Comparison of ENCODE assay signal across 12 mouse cellular contexts in genomic region chr8:117371189-117371588, GRCm38 (mm10).
DNase-seq lines count a peak whose midpoint lies in the region; ATAC-seq lines count a peak whose summit lies in the region.
"Had no signal": no experiment of that assay in that cellular context is flagged by ENCODE, and none has a peak within 500 bp of the region (broad histone marks: within the 10 kb centered on the region; RNA-seq: fewer than 3 reads in every experiment).

No protein-coding gene starts in this region.

- no peaks in the 10 kb centered on the region for H3K27me3 ChIP-seq in kidney, embryonic 15.5 days
- no peaks in the 10 kb centered on the region for H3K27me3 ChIP-seq in embryonic facial prominence, embryonic 14.5 days (replicated peaks; ENCODE audit: control insufficient read depth, insufficient read depth, low read length)
- no peaks in the 10 kb centered on the region for H3K27me3 ChIP-seq in hindbrain, embryonic 13.5 days
- no peaks in the 10 kb centered on the region for H3K27me3 ChIP-seq in midbrain, embryonic 15.5 days (replicated peaks)
- H3K27me3 ChIP-seq: limb, embryonic 13.5 days had no signal

- 55% methylated on average over 7 of the region's 7 CpGs for WGBS in kidney, embryonic 15.5 days
- 73% methylated on average over 7 of the region's 7 CpGs for WGBS in embryonic facial prominence, embryonic 14.5 days
- WGBS in hindbrain, embryonic 13.5 days: 62% methylated on average over 7 of the region's 7 CpGs
- WGBS in midbrain, embryonic 15.5 days: 77% methylated on average over 7 of the region's 7 CpGs

- no peaks in the 10 kb centered on the region for H3K9me3 ChIP-seq in kidney, embryonic 15.5 days (replicated peaks)
- no peaks in the 10 kb centered on the region for H3K9me3 ChIP-seq in embryonic facial prominence, embryonic 14.5 days (ENCODE audit: control insufficient read depth, low read length)
- no peaks in the 10 kb centered on the region for H3K9me3 ChIP-seq in hindbrain, embryonic 13.5 days
- H3K9me3 ChIP-seq in midbrain, embryonic 15.5 days: no peaks in the 10 kb centered on the region
- H3K9me3 ChIP-seq: limb, embryonic 13.5 days had no signal

- peak; percentile 40; the same call in 1 of the 2 replicates for ATAC-seq in kidney, embryonic 15.5 days (replicated peaks; ENCODE audit: low FRiP score)
- ATAC-seq in embryonic facial prominence, embryonic 14.5 days (ENCODE audit: low read depth): peak; percentile 28
- ATAC-seq in hindbrain, embryonic 13.5 days (ENCODE audit: low FRiP score): peak; percentile 31; the same call in 1 of the 2 replicates
- ATAC-seq in midbrain, embryonic 15.5 days (replicated peaks): 0 out of 2 replicates have a peak, but pooled peaks have one; percentile 24

- H3K9ac ChIP-seq in kidney, embryonic 15.5 days: no peak overlapping the region
- H3K9ac ChIP-seq in embryonic facial prominence, embryonic 14.5 days (ENCODE audit: low read depth, low read length): no peak overlapping the region
- H3K9ac ChIP-seq in hindbrain, embryonic 13.5 days: no peak overlapping the region
- no peak overlapping the region for H3K9ac ChIP-seq in midbrain, embryonic 15.5 days
- H3K9ac ChIP-seq: limb, embryonic 13.5 days had no signal

- H3K4me1 ChIP-seq in kidney, embryonic 15.5 days: peaks cover 74% of the 10 kb centered on the region
- H3K4me1 ChIP-seq in embryonic facial prominence, embryonic 14.5 days (ENCODE audit: control insufficient read depth, insufficient read depth, low read length): peaks cover 27% of the 10 kb centered on the region
- peaks cover 87% of the 10 kb centered on the region for H3K4me1 ChIP-seq in hindbrain, embryonic 13.5 days (replicated peaks)
- H3K4me1 ChIP-seq in midbrain, embryonic 15.5 days: peaks cover 58% of the 10 kb centered on the region

- H3K4me3 ChIP-seq in kidney, embryonic 15.5 days (replicated peaks): no peak overlapping the region
- H3K4me3 ChIP-seq in embryonic facial prominence, embryonic 14.5 days (ENCODE audit: low read depth, low read length): no peak overlapping the region
- H3K4me3 ChIP-seq in hindbrain, embryonic 13.5 days: no peak overlapping the region
- H3K4me3 ChIP-seq in midbrain, embryonic 15.5 days: no peak overlapping the region
- H3K4me3 ChIP-seq: erythroblast, embryonic 14.5 days; limb, embryonic 13.5 days had no signal

- H3K36me3 ChIP-seq in kidney, embryonic 15.5 days: no peaks in the 10 kb centered on the region
- H3K36me3 ChIP-seq in embryonic facial prominence, embryonic 14.5 days (ENCODE audit: control insufficient read depth, insufficient read depth, low read length): no peaks in the 10 kb centered on the region
- H3K36me3 ChIP-seq in hindbrain, embryonic 13.5 days: no peaks in the 10 kb centered on the region
- H3K36me3 ChIP-seq in midbrain, embryonic 15.5 days (replicated peaks): no peaks in the 10 kb centered on the region
- H3K36me3 ChIP-seq: limb, embryonic 13.5 days had no signal

- no peak for DNase-seq in kidney, postnatal 14 days
- DNase-seq in embryonic facial prominence, embryonic 14.5 days (ENCODE audit: low spot score): no peak
- no peak for DNase-seq in gastrocnemius, postnatal 4 days (ENCODE audit: low spot score in 2 of 2)
- no peak for DNase-seq in adrenal gland, adult 8-10 months
- DNase-seq: cerebellum, adult 18-20 months; heart, adult 11 months; thymus, adult 2 months had no signal

- H3K27ac ChIP-seq in kidney, embryonic 15.5 days: no peak overlapping the region
- H3K27ac ChIP-seq in embryonic facial prominence, embryonic 14.5 days (replicated peaks; ENCODE audit: low read depth, low read length): no peak overlapping the region
- peak overlapping the region; percentile 79; the same call in 1 of the 2 replicates for H3K27ac ChIP-seq in hindbrain, embryonic 13.5 days
- no peak overlapping the region for H3K27ac ChIP-seq in midbrain, embryonic 15.5 days
- H3K27ac ChIP-seq: limb, embryonic 13.5 days had no signal

- H3K4me2 ChIP-seq in kidney, embryonic 15.5 days: no peak overlapping the region
- no peak overlapping the region for H3K4me2 ChIP-seq in embryonic facial prominence, embryonic 14.5 days (ENCODE audit: low read depth, low read length)
- H3K4me2 ChIP-seq in hindbrain, embryonic 13.5 days: no peak overlapping the region
- H3K4me2 ChIP-seq in midbrain, embryonic 15.5 days: no peak overlapping the region
- H3K4me2 ChIP-seq: limb, embryonic 13.5 days had no signal
